Mouse (Mus musculus): ENCODE results near the gene Spaca5. TPM values are rescaled to one million over a fixed set of nuclear protein-coding genes. Genes with fewer than 3 reads are reported as not detected.

Gene Spaca5
- polyA plus RNA-seq (2016; fragmentation: Nextera tagmentation; extraction: Ambion mirVana), result not detected in 2 replicates

DNA sequence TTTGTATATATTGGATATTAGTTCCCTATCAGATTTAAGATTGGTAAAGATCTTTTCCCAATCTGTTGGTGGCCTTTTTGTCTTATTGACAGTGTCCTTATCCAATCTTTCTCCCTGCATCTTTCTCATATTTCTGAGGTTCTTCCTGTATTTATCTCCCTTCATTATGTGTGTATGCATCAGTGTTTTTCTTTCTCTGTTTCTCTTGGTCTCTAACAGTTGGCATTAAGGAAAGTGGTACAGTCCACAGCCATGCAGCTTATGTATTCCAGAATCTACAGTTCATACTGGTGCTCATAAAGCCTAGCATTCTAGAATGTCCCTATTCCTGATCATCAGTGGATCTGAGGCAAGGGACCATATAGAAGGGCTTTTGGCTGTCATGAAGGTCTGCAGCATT is at the start of gene Spaca5:
TSS of gene Spaca5 (plus strand) at position 301 of the 400 bp plus-strand sequence.
- Histone ChIP-seq H3K4me2 (replicated peaks) (no peak within 1 kb of the TSS), H3K9me3 (no peaks in the 10 kb centered on the region), H3K4me1 (no peaks in the 10 kb centered on the region), H3K9ac (replicated peaks) (no peak within 1 kb of the TSS), H3K27me3 (no peaks in the 10 kb centered on the region), H3K36me3 (no peaks in the 10 kb centered on the region), H3K4me3 (no peak within 1 kb of the TSS), H3K27ac (replicated peaks) (no peak within 1 kb of the TSS)
- ATAC-seq (ENCODE audit: low FRiP score, low read depth), result no peak

DNA sequence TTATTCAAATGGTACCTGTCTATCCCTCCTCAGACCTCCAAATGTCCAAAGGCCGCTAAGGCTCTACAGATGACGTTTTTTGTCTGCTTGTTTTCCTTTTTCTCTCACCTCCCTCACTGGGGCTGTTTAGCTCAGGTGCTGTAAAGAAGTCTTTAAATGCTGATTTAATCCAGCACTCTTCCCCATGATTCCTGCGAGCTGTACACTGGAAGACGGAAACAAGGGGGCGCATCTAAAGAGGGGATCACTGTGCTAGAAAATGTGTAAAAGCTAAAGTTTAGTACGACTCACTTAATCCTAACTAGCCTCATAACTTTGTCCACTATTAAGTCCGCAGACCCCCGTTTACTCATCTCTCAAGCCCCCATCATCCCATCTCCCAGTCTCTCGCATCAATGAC is 6.7 kb upstream of the Spaca5 start:
- Histone ChIP-seq H3K4me2 (replicated peaks) (peak overlapping the region; percentile 47), H3K4me1 (no peaks in the 10 kb centered on the region), H3K27me3 (no peaks in the 10 kb centered on the region), H3K9me3 (no peaks in the 10 kb centered on the region), H3K9ac (replicated peaks) (peak overlapping the region; percentile 37; the same call in 1 of the 2 replicates), H3K27ac (replicated peaks) (no peak overlapping the region), H3K36me3 (no peaks in the 10 kb centered on the region), H3K4me3 (peak overlapping the region; percentile 50)
- 29% methylated on average over 9 of the region's 9 CpGs for WGBS
- ATAC-seq (ENCODE audit: low FRiP score, low read depth), result peak; percentile 71

DNA sequence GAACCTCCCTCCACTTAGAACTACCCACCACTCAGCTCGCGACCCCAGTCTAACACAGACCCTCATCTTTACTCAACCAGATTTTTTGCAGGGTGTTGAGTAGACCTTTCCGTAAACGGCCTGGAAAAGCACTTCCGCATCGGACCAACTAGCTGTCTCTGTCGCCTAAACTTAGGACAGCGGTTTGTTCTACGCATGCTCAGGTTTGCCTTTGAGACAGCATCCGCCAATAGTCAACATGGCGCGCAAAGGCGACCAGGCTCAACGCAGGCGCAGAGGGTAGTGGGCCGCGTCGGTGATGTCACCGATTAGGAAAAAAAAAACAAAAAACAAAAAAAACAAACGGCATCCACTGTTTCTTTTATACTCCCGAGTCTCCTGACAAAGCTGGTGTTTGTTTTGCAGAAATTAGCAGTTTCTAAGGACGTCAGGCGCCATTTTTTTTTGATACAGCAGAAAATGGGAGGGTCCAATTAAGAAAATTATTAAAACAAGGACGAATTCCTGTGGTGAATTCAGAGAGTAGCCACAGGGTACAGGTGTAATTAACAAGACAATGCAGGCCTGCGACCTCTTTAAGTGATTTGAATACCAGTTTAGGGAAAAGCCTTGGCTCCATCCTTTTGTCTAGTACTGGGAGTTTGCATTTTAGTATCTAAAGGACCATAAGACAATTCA is 6.2 kb upstream of the Spaca5 start, which contains the start of gene Zfp182:
TSS of gene Zfp182 (minus strand) at position 451 of the 678 bp plus-strand sequence.
- Histone ChIP-seq H3K27ac (replicated peaks) (no peak within 1 kb of the TSS), H3K4me3 (peak within 1 kb of the TSS; percentile 50), H3K9me3 (no peaks in the 10 kb centered on the region), H3K36me3 (no peaks in the 10 kb centered on the region), H3K4me2 (replicated peaks) (peak within 1 kb of the TSS; percentile 47), H3K4me1 (no peaks in the 10 kb centered on the region), H3K9ac (replicated peaks) (peak within 1 kb of the TSS; percentile 37; the same call in 1 of the 2 replicates), H3K27me3 (no peaks in the 10 kb centered on the region)
- WGBS, result 26% methylated on average over 25 of the region's 25 CpGs
- peak; percentile 95 for ATAC-seq (ENCODE audit: low FRiP score, low read depth)

DNA sequence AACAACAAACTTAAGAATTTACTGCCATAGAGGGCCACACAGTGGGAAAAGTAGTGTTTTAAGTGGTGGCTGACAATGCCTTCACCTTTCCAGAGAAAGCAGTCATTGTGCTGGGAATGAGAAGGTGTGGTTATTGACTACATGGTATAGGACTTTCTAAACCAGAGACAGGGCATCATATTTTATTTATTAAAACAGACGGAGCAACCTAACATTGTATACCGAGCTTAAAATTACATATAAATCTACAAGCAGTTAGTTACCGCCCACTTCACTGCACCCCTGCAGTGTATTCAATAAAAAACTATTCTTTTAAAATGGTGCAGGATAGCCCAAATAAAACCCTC is 5.7 kb upstream of the Spaca5 start:
- Histone ChIP-seq H3K27ac (replicated peaks) (no peak overlapping the region), H3K4me3 (peak overlapping the region; percentile 50; the same call in 1 of the 2 replicates), H3K9ac (replicated peaks) (no peak overlapping the region), H3K36me3 (no peaks in the 10 kb centered on the region), H3K4me2 (replicated peaks) (peak overlapping the region; percentile 38), H3K4me1 (no peaks in the 10 kb centered on the region), H3K27me3 (no peaks in the 10 kb centered on the region), H3K9me3 (no peaks in the 10 kb centered on the region)
- 79% methylated on average over 3 of the region's 3 CpGs for WGBS
- ATAC-seq (ENCODE audit: low FRiP score, low read depth), result peak; percentile 10; the same call in 1 of the 2 replicates

GRCm38 (mm10) chrX:21088645-21088982 is 20.4 kb downstream of the Spaca5 start:
- 30% methylated on average over 6 of the region's 6 CpGs for WGBS
- H3K9ac ChIP-seq (replicated peaks), result peak overlapping the region; percentile 47
- H3K4me1 ChIP-seq, result no peaks in the 10 kb centered on the region
- no peaks in the 10 kb centered on the region for H3K27me3 ChIP-seq
- peak overlapping the region; percentile 47 for H3K4me3 ChIP-seq
- peak overlapping the region; percentile 48 for H3K4me2 ChIP-seq (replicated peaks)
- ATAC-seq (ENCODE audit: low FRiP score, low read depth), result peak; percentile 66
- H3K27ac ChIP-seq (replicated peaks), result peak overlapping the region; percentile 79; the same call in 1 of the 2 replicates
- H3K9me3 ChIP-seq, result no peaks in the 10 kb centered on the region
- H3K36me3 ChIP-seq, result no peaks in the 10 kb centered on the region

GRCm38 (mm10) chrX:21088983-21089866 is 21.0 kb downstream of the Spaca5 start, which contains the start of gene Zfp300:
Gene Zfp300 (minus strand): TSS chrX:21089527.
- H3K4me2 ChIP-seq (replicated peaks), result peak within 1 kb of the TSS; percentile 48
- peak within 1 kb of the TSS; percentile 79 for H3K27ac ChIP-seq (replicated peaks)
- no peaks in the 10 kb centered on the region for H3K4me1 ChIP-seq
- WGBS, result 21% methylated on average over 27 of the region's 27 CpGs
- peak within 1 kb of the TSS; percentile 47 for H3K9ac ChIP-seq (replicated peaks)
- peak within 1 kb of the TSS; percentile 47 for H3K4me3 ChIP-seq
- H3K36me3 ChIP-seq, result no peaks in the 10 kb centered on the region
- ATAC-seq (ENCODE audit: low FRiP score, low read depth), result peak; percentile 95
- H3K27me3 ChIP-seq, result no peaks in the 10 kb centered on the region
- H3K9me3 ChIP-seq, result no peaks in the 10 kb centered on the region

GRCm38 (mm10) chrX:21089867-21090239 is 21.6 kb downstream of the Spaca5 start:
- Histone ChIP-seq H3K27me3 (no peaks in the 10 kb centered on the region), H3K4me3 (peak overlapping the region; percentile 47), H3K36me3 (no peaks in the 10 kb centered on the region), H3K9ac (replicated peaks) (no peak overlapping the region), H3K27ac (replicated peaks) (peak overlapping the region; percentile 79; the same call in 1 of the 2 replicates), H3K4me1 (no peaks in the 10 kb centered on the region), H3K4me2 (replicated peaks) (peak overlapping the region; percentile 48), H3K9me3 (no peaks in the 10 kb centered on the region)
- no peak; the same call in none of the 2 replicates for ATAC-seq (ENCODE audit: low FRiP score, low read depth)
- 58% methylated on average over 7 of the region's 7 CpGs for WGBS

DNA sequence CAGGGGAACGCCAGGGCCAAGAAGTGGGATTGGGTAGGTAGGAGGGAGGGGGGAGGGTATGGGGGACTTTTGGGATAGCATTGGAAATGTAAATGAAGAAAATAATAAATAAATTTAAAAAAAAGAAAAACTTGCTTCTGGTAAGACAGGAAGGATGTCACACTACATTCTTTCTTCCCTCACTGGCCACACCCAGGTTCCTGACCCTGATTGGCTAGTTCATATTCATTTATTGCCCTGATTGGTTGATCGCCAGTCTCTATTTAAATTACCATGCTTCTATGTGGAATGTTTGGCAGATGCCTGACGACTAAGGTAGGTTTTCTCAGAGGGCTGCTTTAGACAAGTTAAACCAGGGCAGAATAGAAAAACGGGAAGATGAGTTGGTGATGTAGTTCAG is 47.3 kb downstream of the Spaca5 start, which contains the start of gene Ssxa1:
TSS of gene Ssxa1 (plus strand) at position 301 of the 400 bp plus-strand sequence.
- Histone ChIP-seq H3K9ac (replicated peaks) (no peak within 1 kb of the TSS), H3K4me3 (no peak within 1 kb of the TSS), H3K9me3 (no peaks in the 10 kb centered on the region), H3K27ac (replicated peaks) (no peak within 1 kb of the TSS), H3K27me3 (no peaks in the 10 kb centered on the region), H3K4me1 (no peaks in the 10 kb centered on the region), H3K4me2 (replicated peaks) (no peak within 1 kb of the TSS), H3K36me3 (no peaks in the 10 kb centered on the region)
- no peak for ATAC-seq (ENCODE audit: low FRiP score, low read depth)
- 81% methylated on average over 4 of the region's 4 CpGs for WGBS

Other genes starting within 250 kb of the Spaca5 start
- gene Timp1, start 198.2 kb upstream of the Spaca5 start, polyA plus RNA-seq (2016; fragmentation: Nextera tagmentation; extraction: Ambion mirVana), result 6.9 and 7.9 TPM in 2 replicates
- gene Syn1, start 147.4 kb upstream of the Spaca5 start, polyA plus RNA-seq (2016; fragmentation: Nextera tagmentation; extraction: Ambion mirVana), result 18.5 and 23.4 TPM in 2 replicates
- gene Cfp, start 136.9 kb upstream of the Spaca5 start, polyA plus RNA-seq (2016; fragmentation: Nextera tagmentation; extraction: Ambion mirVana), result 4.5 and 5.3 TPM in 2 replicates
- gene Elk1, start 117.8 kb upstream of the Spaca5 start, polyA plus RNA-seq (2016; fragmentation: Nextera tagmentation; extraction: Ambion mirVana), result 15.9 and 19.6 TPM in 2 replicates
- 58.2 and 66.4 TPM in 2 replicates for gene Uxt, start 106.4 kb upstream of the Spaca5 start, polyA plus RNA-seq (2016; fragmentation: Nextera tagmentation; extraction: Ambion mirVana)
- gene Zfp182, start 6.1 kb upstream of the Spaca5 start, polyA plus RNA-seq (2016; fragmentation: Nextera tagmentation; extraction: Ambion mirVana), result 9.0 and 9.4 TPM in 2 replicates
- 2.9 and 3.3 TPM in 2 replicates for gene Zfp300, start 21.1 kb downstream of the Spaca5 start, polyA plus RNA-seq (2016; fragmentation: Nextera tagmentation; extraction: Ambion mirVana)
- not detected in 2 replicates for gene Ssxa1, start 47.4 kb downstream of the Spaca5 start, polyA plus RNA-seq (2016; fragmentation: Nextera tagmentation; extraction: Ambion mirVana)
- not detected in 2 replicates for gene Gm21876, start 107.2 kb downstream of the Spaca5 start, polyA plus RNA-seq (2016; fragmentation: Nextera tagmentation; extraction: Ambion mirVana)